Mouse (Mus musculus): ENCODE measurements at regions not wholly inside any gene's neighbourhood (a gene's known extent, or its start where the extent isn't known, plus 50 kb on each side); places are given as distances from the start of the nearest gene placed in this dataset.

GRCm38 (mm10) chr2:45339866-45340265 is 222.7 kb upstream of the Zeb2 start:
- DNase-seq (ENCODE audit: low read depth, low spot score) = no peak
- in situ Hi-C loops (cut with MboI; ENCODE audit: low sequenced_read_pairs in 2 of 2, unreplicated experiment in 2 of 2) = no loop called here

GRCm38 (mm10) chr2:45338809-45339208 is 221.6 kb upstream of the Zeb2 start:
- TF ChIP-seq ZC3H11A (IDR thresholded peaks at IDR 0.05; ENCODE audit: borderline replicate concordance, low read depth, low read length) = no peak
- TF ChIP-seq ZNF384 (IDR thresholded peaks at IDR 0.05; ENCODE audit: low read depth, low read length) = no peak
- TF ChIP-seq HCFC1 (IDR thresholded peaks at IDR 0.05; ENCODE audit: borderline replicate concordance, insufficient read depth, low read length) = no peak
- no peak for TF ChIP-seq CHD2 (IDR thresholded peaks at IDR 0.05; ENCODE audit: low read depth, low read length)
- no peak for TF ChIP-seq MAFK (IDR thresholded peaks at IDR 0.05; ENCODE audit: insufficient read depth, low read depth, low read length)
- in situ Hi-C loops (cut with MboI; ENCODE audit: low sequenced_read_pairs in 2 of 2, unreplicated experiment in 2 of 2) = no loop called here
- no peak overlapping the region for H3K4me3 ChIP-seq (ENCODE audit: insufficient read depth in 1 of 2, low read depth in 1 of 2, low read length in 2 of 2, poor library complexity in 1 of 2, severe bottlenecking in 1 of 2)
- H3K27ac ChIP-seq (ENCODE audit: insufficient read depth, low read depth, low read length, poor library complexity, severe bottlenecking) = no peak overlapping the region
- DNase-seq (ENCODE audit: low read depth, low spot score) = no peak
- H3K4me1 ChIP-seq (ENCODE audit: control insufficient read depth in 2 of 2, insufficient read depth in 2 of 2, low read length in 2 of 2, poor library complexity in 1 of 2) = no peaks in the 10 kb centered on the region
- H3K36me3 ChIP-seq (ENCODE audit: control insufficient read depth, insufficient read depth, low read length, poor library complexity, severe bottlenecking) = no peaks in the 10 kb centered on the region
- no peak overlapping the region for H3K9ac ChIP-seq (ENCODE audit: insufficient read depth, low read depth, low read length, poor library complexity, severe bottlenecking)
- H3K9me3 ChIP-seq (ENCODE audit: control insufficient read depth, insufficient read depth, low read depth, low read length) = no peaks in the 10 kb centered on the region

More at GRCm38 (mm10) chr2:45339866-45340265, 222.7 kb upstream of the Zeb2 start:
- Histone ChIP-seq H3K4me3 (ENCODE audit: insufficient read depth in 1 of 2, low read depth in 1 of 2, low read length in 2 of 2, poor library complexity in 1 of 2, severe bottlenecking in 1 of 2) (no peak overlapping the region), H3K36me3 (ENCODE audit: control insufficient read depth, insufficient read depth, low read length, poor library complexity, severe bottlenecking) (no peaks in the 10 kb centered on the region), H3K27ac (ENCODE audit: insufficient read depth, low read depth, low read length, poor library complexity, severe bottlenecking) (no peak overlapping the region), H3K9me3 (ENCODE audit: control insufficient read depth, insufficient read depth, low read depth, low read length) (no peaks in the 10 kb centered on the region), H3K4me1 (ENCODE audit: control insufficient read depth in 2 of 2, insufficient read depth in 2 of 2, low read length in 2 of 2, poor library complexity in 1 of 2) (no peaks in the 10 kb centered on the region), H3K9ac (ENCODE audit: insufficient read depth, low read depth, low read length, poor library complexity, severe bottlenecking) (no peak overlapping the region)
- TF ChIP-seq MAFK (IDR thresholded peaks at IDR 0.05; ENCODE audit: insufficient read depth, low read depth, low read length) = no peak
- no peak for TF ChIP-seq HCFC1 (IDR thresholded peaks at IDR 0.05; ENCODE audit: borderline replicate concordance, insufficient read depth, low read length)
- TF ChIP-seq CHD2 (IDR thresholded peaks at IDR 0.05; ENCODE audit: low read depth, low read length) = no peak
- TF ChIP-seq ZNF384 (IDR thresholded peaks at IDR 0.05; ENCODE audit: low read depth, low read length) = no peak
- no peak for TF ChIP-seq ZC3H11A (IDR thresholded peaks at IDR 0.05; ENCODE audit: borderline replicate concordance, low read depth, low read length)

- TF ChIP-seq CHD2 (IDR thresholded peaks at IDR 0.05; ENCODE audit: low read depth, low read length) = no peak
- TF ChIP-seq ZNF384 (IDR thresholded peaks at IDR 0.05; ENCODE audit: low read depth, low read length) = no peak
- no peak for TF ChIP-seq ZC3H11A (IDR thresholded peaks at IDR 0.05; ENCODE audit: borderline replicate concordance, low read depth, low read length)
- no peak for TF ChIP-seq MAFK (IDR thresholded peaks at IDR 0.05; ENCODE audit: insufficient read depth, low read depth, low read length)
- no peak for TF ChIP-seq HCFC1 (IDR thresholded peaks at IDR 0.05; ENCODE audit: borderline replicate concordance, insufficient read depth, low read length)
- H3K9ac ChIP-seq (ENCODE audit: insufficient read depth, low read depth, low read length, poor library complexity, severe bottlenecking) = no peak overlapping the region
- no peak overlapping the region for H3K4me3 ChIP-seq (ENCODE audit: insufficient read depth in 1 of 2, low read depth in 1 of 2, low read length in 2 of 2, poor library complexity in 1 of 2, severe bottlenecking in 1 of 2)
- H3K4me1 ChIP-seq (ENCODE audit: control insufficient read depth in 2 of 2, insufficient read depth in 2 of 2, low read length in 2 of 2, poor library complexity in 1 of 2) = no peaks in the 10 kb centered on the region
- no peak for DNase-seq (ENCODE audit: low read depth, low spot score)
- in situ Hi-C loops (cut with MboI; ENCODE audit: low sequenced_read_pairs in 2 of 2, unreplicated experiment in 2 of 2) = no loop called here
- no peak overlapping the region for H3K27ac ChIP-seq (ENCODE audit: insufficient read depth, low read depth, low read length, poor library complexity, severe bottlenecking)
- H3K36me3 ChIP-seq (ENCODE audit: control insufficient read depth, insufficient read depth, low read length, poor library complexity, severe bottlenecking) = no peaks in the 10 kb centered on the region
- H3K9me3 ChIP-seq (ENCODE audit: control insufficient read depth, insufficient read depth, low read depth, low read length) = no peaks in the 10 kb centered on the region
Measured at GRCm38 (mm10) chr2:45316945-45317565, 199.9 kb upstream of the Zeb2 start.

- Histone ChIP-seq H3K36me3 (ENCODE audit: control insufficient read depth, insufficient read depth, low read length, poor library complexity, severe bottlenecking) (no peaks in the 10 kb centered on the region), H3K9me3 (ENCODE audit: control insufficient read depth, insufficient read depth, low read depth, low read length) (no peaks in the 10 kb centered on the region), H3K4me3 (ENCODE audit: insufficient read depth in 1 of 2, low read depth in 1 of 2, low read length in 2 of 2, poor library complexity in 1 of 2, severe bottlenecking in 1 of 2) (no peak overlapping the region), H3K4me1 (ENCODE audit: control insufficient read depth in 2 of 2, insufficient read depth in 2 of 2, low read length in 2 of 2, poor library complexity in 1 of 2) (no peaks in the 10 kb centered on the region), H3K27ac (ENCODE audit: insufficient read depth, low read depth, low read length, poor library complexity, severe bottlenecking) (no peak overlapping the region), H3K9ac (ENCODE audit: insufficient read depth, low read depth, low read length, poor library complexity, severe bottlenecking) (no peak overlapping the region)
- TF ChIP-seq MAFK (IDR thresholded peaks at IDR 0.05; ENCODE audit: insufficient read depth, low read depth, low read length) (no peak), ZNF384 (IDR thresholded peaks at IDR 0.05; ENCODE audit: low read depth, low read length) (no peak), ZC3H11A (IDR thresholded peaks at IDR 0.05; ENCODE audit: borderline replicate concordance, low read depth, low read length) (no peak), HCFC1 (IDR thresholded peaks at IDR 0.05; ENCODE audit: borderline replicate concordance, insufficient read depth, low read length) (no peak), CHD2 (IDR thresholded peaks at IDR 0.05; ENCODE audit: low read depth, low read length) (no peak)
- in situ Hi-C loops (cut with MboI; ENCODE audit: low sequenced_read_pairs in 2 of 2, unreplicated experiment in 2 of 2) = no loop called here
- DNase-seq (ENCODE audit: low read depth, low spot score) = no peak
Measured at GRCm38 (mm10) chr2:45287530-45288009, 170.4 kb upstream of the Zeb2 start.

Data from ES-E14 (cell line).